Mouse (Mus musculus) embryonic facial prominence, embryonic 11.5 days (tissue): ENCODE measurements around the gene Hnf1a. TPM values are rescaled to one million over a fixed set of nuclear protein-coding genes. Genes with fewer than 3 reads are reported as not detected.

Experiments used
- ATAC-seq: fragments of 200-750 bp; cut with Nextera tagmentation; replicated peaks from 2 replicates; pipeline ENCODE4 v1.8.0; 2017; ENCODE audit warnings: low read depth; ENCODE audit not compliant: insufficient number of reproducible peaks, low FRiP score, low TSS enrichment
- DNase-seq: peaks from one replicate; pipeline ENCODE4 v3.0.0-alpha.2; 2015; ENCODE audit warnings: low spot score
- H3K27ac ChIP-seq: fragments of 300-500 bp; sonication (generic); replicated peaks from 2 replicates; pipeline ENCODE4 v1.5.1; 2014; ENCODE audit warnings: mild to moderate bottlenecking, low read depth, low read length, control low read depth
- H3K27me3 ChIP-seq: fragments of 300-500 bp; sonication (generic); 2 replicates; pipeline ENCODE4 v1.6.1; 2014; ENCODE audit warnings: mild to moderate bottlenecking, low read length, moderate library complexity, mixed read lengths; ENCODE audit not compliant: control insufficient read depth, insufficient read depth
- H3K36me3 ChIP-seq: fragments of 300-500 bp; sonication (generic); replicated peaks from 2 replicates; pipeline ENCODE4 v1.6.1; 2014; ENCODE audit warnings: low read depth, mild to moderate bottlenecking, low read length, moderate library complexity, mixed read lengths; ENCODE audit not compliant: control insufficient read depth, insufficient read depth
- H3K4me1 ChIP-seq: fragments of 300-500 bp; sonication (generic); 2 replicates; pipeline ENCODE4 v1.6.1; 2014; ENCODE audit warnings: low read length, mixed read lengths; ENCODE audit not compliant: control insufficient read depth, insufficient read depth
- H3K4me2 ChIP-seq: fragments of 300-500 bp; sonication (generic); 2 replicates; pipeline ENCODE4 v1.6.1; 2014; ENCODE audit warnings: low read depth, mild to moderate bottlenecking, control low read depth, low read length, moderate library complexity
- H3K4me3 ChIP-seq: fragments of 300-500 bp; sonication (generic); 2 replicates; pipeline ENCODE4 v1.5.1; 2014; ENCODE audit warnings: low read depth, low read length, control low read depth
- H3K9ac ChIP-seq: fragments of 300-500 bp; sonication (generic); replicated peaks from 2 replicates; pipeline ENCODE4 v1.6.1; 2014; ENCODE audit warnings: mild to moderate bottlenecking, control low read depth, low read length
- H3K9me3 ChIP-seq: fragments of 300-500 bp; sonication (generic); replicated peaks from 2 replicates; pipeline ENCODE4 v1.6.1; 2016; ENCODE audit warnings: mild to moderate bottlenecking, low read length, inconsistent platforms, mixed read lengths; ENCODE audit not compliant: control insufficient read depth
- WGBS: fragments of 180-500 bp; shearing (Covaris S2); extraction: QIAGEN DNeasy Blood & Tissue Kit; methylation state at CpG from one replicate; pipeline ENCODE4 v1.1.7; 2014; 5-methylcytosine and 5-hydroxymethylcytosine counted together
- polyA plus RNA-seq: library from polyadenylated mRNA; unstranded; fragments of >200 nt; fragmentation: Nextera tagmentation; extraction: Ambion mirVana; gene quantifications from 2 replicates; pipeline ENCODE4 v1.2.1, GENCODE M21; 2014

Hnf1a gene
- polyA plus RNA-seq = not detected in 2 replicates

DNA sequence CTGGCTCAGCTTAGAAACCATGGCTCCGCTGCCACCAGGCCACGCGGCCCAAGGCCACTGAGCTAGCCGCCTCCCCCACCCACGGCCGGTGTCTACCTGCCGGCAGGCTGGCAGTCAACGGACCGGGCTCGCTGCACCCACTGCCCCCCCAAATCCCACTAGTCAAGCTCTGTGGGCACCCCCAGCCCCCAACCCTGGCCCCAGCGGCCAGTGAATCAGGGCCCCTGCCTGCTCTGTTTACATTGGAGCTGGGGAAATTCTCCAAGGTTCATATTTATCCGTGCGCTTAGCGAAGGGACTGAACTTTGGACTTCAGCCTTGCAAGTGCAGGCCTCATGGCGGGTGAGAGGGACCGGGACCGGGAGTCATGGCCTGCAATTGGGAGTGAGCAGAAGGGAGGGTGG lies at the start of gene Hnf1a:
Gene Hnf1a, minus strand, starts transcription at position 271 of the 404 bp plus-strand sequence.
- H3K36me3 ChIP-seq = no peaks in the 10 kb centered on the region
- WGBS = 79% methylated on average over 17 of the region's 17 CpGs
- H3K9me3 ChIP-seq = no peaks in the 10 kb centered on the region
- H3K9ac ChIP-seq = no peak within 1 kb of the TSS
- no peak within 1 kb of the TSS for H3K4me2 ChIP-seq
- peaks cover 2% of the 10 kb centered on the region; the same call in 1 of the 2 replicates for H3K27me3 ChIP-seq
- ATAC-seq (no peak), DNase-seq (no peak)
- H3K4me1 ChIP-seq = peaks cover 4% of the 10 kb centered on the region
- H3K27ac ChIP-seq = no peak within 1 kb of the TSS
- no peak within 1 kb of the TSS for H3K4me3 ChIP-seq

DNA sequence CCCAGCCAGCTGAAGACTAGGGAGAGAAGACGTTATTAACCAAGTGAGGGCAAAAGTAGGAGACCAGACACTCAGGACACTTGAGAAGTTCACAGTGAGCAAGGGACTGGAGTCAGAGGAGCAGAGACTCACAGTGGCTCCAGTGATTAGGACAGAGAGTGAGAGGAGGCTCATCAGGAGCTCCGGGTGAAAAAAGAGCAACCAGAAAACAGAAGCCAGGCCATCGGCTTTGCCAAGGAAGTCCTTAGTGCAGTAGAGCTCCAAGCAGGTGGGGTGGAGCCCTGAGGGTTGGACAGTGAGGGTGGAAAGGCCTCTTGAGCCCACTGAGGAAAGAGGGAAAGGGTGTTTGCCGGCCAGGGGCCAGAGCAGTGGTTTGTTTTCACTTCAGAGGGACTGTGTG lies 47.9 kb upstream of the Hnf1a start:
- H3K36me3 ChIP-seq = no peaks in the 10 kb centered on the region
- 82% methylated on average over 4 of the region's 4 CpGs for WGBS
- no peak overlapping the region for H3K4me2 ChIP-seq
- H3K27ac ChIP-seq = no peak overlapping the region
- H3K9me3 ChIP-seq = no peaks in the 10 kb centered on the region
- H3K4me1 ChIP-seq = no peaks in the 10 kb centered on the region
- no peaks in the 10 kb centered on the region for H3K27me3 ChIP-seq
- DNase-seq (no peak), ATAC-seq (no peak)
- no peak overlapping the region for H3K9ac ChIP-seq
- no peak overlapping the region for H3K4me3 ChIP-seq

DNA sequence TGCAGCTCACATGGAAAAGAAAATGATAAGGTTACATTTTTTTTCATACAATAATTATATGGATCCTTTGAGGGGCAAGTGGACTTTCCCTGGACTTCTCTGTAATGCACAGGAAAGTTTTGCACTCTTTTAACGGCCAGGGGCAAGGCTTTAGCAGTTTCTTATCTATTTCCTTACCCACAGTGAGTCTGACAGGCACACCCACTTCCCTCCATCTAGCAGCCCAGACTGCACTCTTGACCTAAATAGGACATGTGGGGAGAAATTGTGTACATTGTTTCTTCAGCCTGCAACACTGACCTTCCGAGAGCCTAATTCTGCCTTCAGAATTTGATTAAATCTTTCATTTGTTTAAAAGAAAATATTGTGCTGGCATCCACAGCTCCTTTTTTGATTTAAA lies 47.4 kb upstream of the Hnf1a start:
- WGBS = 62% methylated on average over 2 of the region's 2 CpGs
- Histone ChIP-seq H3K36me3 (no peaks in the 10 kb centered on the region), H3K4me1 (no peaks in the 10 kb centered on the region), H3K9me3 (no peaks in the 10 kb centered on the region), H3K4me2 (no peak overlapping the region), H3K27ac (no peak overlapping the region), H3K27me3 (no peaks in the 10 kb centered on the region), H3K9ac (no peak overlapping the region), H3K4me3 (no peak overlapping the region)
- DNase-seq (no peak), ATAC-seq (no peak)

DNA sequence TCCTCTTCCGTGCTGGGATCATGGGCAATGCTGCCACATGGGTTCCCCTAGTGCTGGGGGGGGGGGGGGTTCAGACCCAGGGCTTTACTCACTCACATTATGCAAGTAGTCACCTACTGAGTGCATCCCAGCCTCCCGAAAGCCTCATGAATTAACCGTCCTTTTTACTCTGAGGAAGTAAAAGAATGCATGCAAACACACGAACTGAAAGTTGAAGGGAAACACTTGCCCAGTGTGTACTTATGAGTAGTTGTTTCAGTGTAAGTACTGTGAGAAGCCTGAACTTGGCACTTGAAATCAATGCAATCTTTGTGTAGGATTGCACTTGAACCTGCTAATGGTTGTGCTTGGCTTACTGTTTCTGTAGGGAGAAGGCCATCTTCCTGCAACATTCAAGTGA lies 44.2 kb upstream of the Hnf1a start:
- WGBS = 66% methylated on average over 4 of the region's 4 CpGs
- no peaks in the 10 kb centered on the region for H3K36me3 ChIP-seq
- no peak for ATAC-seq

DNA sequence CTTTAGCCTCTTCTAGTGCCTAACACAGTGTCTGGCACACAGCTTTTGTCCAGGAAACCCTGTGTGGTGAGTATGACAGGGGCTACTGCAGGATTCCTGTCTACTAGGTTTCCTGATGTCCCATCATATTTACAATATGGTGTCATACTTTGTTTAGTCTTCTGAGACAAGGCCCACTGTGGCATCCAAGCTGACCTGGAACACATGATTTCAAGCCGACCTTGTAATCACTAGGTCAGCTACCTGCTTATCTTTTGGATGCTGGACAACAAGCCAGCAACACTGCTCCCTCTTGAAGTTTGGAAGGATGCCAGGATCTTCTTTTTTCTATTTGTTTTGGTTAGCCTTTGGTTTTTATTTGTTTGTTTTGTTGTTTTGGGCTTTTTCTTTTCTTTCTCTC lies 43.7 kb upstream of the Hnf1a start:
- no peak overlapping the region for H3K4me3 ChIP-seq
- H3K27ac ChIP-seq = no peak overlapping the region
- H3K4me1 ChIP-seq = no peaks in the 10 kb centered on the region
- H3K27me3 ChIP-seq = no peaks in the 10 kb centered on the region
- H3K36me3 ChIP-seq = no peaks in the 10 kb centered on the region
- no peak overlapping the region for H3K9ac ChIP-seq
- WGBS = 77% methylated on average over 1 of the region's 1 CpGs
- no peaks in the 10 kb centered on the region for H3K9me3 ChIP-seq
- ATAC-seq = no peak
- H3K4me2 ChIP-seq = no peak overlapping the region
- no peak for DNase-seq

More for the DNA sequence above, 44.2 kb upstream of the Hnf1a start:
- Histone ChIP-seq H3K4me3 (no peak overlapping the region), H3K4me2 (no peak overlapping the region), H3K9me3 (no peaks in the 10 kb centered on the region), H3K4me1 (no peaks in the 10 kb centered on the region), H3K27me3 (no peaks in the 10 kb centered on the region), H3K9ac (no peak overlapping the region), H3K27ac (no peak overlapping the region)
- DNase-seq = no peak

DNA sequence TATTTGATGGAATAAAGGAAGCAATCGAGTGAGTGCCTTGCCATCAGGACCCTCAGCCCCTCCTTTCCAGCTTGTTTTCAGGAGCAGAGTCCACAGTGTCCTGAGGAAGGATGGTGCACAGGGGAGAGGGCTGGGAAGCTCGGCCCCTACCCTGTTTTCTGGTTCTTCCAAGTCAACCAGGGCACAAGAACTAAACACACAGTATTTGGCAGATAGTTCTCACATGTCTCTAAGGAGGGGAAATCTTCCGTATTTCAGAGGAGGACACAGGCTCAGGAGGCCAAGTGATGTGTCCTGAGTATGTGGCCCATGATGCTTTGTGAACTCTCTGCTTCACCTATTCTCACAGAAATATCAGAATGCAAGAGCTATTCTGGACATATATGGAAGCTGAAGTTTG lies 42.5 kb upstream of the Hnf1a start:
- no peak overlapping the region for H3K27ac ChIP-seq
- ATAC-seq = no peak
- WGBS = 68% methylated on average over 3 of the region's 3 CpGs
- no peak overlapping the region for H3K4me2 ChIP-seq
- no peaks in the 10 kb centered on the region for H3K27me3 ChIP-seq
- no peak overlapping the region for H3K9ac ChIP-seq
- H3K9me3 ChIP-seq = no peaks in the 10 kb centered on the region
- H3K36me3 ChIP-seq = no peaks in the 10 kb centered on the region
- H3K4me1 ChIP-seq = no peaks in the 10 kb centered on the region
- no peak for DNase-seq
- H3K4me3 ChIP-seq = no peak overlapping the region

DNA sequence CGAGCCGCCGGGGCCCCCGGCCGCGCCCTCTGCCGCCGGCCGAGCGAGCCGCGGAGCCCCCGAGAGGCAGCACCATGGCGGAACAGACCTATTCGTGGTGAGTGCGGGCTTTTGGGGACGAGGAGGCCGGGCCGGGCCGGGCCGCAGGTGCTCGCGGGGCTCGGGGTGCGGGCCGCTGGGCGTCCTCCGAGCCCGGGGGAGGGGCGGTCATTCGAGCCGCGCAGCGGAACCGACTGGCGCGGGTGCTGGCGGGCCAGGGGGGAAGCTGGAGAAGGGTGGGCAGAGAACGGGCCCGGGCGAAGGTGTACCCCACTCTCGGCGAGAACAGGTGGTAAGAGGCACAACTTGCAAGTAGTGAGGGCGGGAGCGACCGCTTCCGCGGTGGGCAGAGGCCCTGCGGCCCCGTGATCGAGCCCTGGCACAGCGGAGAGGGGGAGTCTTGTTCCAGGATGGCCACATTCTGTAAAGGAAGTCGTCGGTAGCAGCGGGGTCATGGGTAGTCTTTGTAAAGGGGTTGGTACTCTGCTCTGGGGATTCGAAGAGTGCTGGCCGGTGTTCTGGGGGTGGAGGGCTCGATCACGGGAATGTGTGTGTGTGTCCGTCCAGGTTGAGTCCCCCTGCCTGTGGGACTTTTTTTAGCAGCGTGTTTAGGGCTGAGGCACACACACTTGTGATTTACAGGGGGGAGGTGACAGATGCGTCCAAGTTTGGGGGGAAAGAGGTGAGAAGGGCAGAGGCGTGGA lies 40.8 kb upstream of the Hnf1a start:
- peak; percentile 44 for DNase-seq
- WGBS = 1% methylated on average over 63 of the region's 63 CpGs
- Histone ChIP-seq H3K4me1 (no peaks in the 10 kb centered on the region), H3K9me3 (no peaks in the 10 kb centered on the region), H3K4me3 (peak overlapping the region; percentile 72), H3K27ac (peak overlapping the region; percentile 65), H3K4me2 (peak overlapping the region; percentile 58), H3K36me3 (no peaks in the 10 kb centered on the region), H3K27me3 (no peaks in the 10 kb centered on the region), H3K9ac (peak overlapping the region; percentile 95)
- 0 out of 2 replicates have a peak, but pooled peaks have one; percentile 8 for ATAC-seq

DNA sequence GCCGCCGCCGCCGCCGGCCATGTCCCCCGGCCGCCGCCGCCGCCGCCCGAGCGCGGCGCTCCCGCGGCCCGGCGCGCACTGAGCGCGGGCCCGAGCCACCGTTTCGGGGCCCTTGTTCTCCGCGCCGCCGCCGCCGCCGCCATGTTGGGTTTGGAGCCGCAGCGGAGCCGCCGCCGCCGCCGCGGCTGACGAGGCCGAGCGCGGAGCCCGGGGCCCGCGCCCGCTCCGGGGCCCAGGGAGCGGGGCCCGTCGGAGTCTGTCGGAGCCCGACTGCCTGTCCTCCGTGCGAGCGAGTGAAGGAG lies 40.3 kb upstream of the Hnf1a start:
- Histone ChIP-seq H3K27me3 (no peaks in the 10 kb centered on the region), H3K9ac (peak overlapping the region; percentile 95), H3K9me3 (no peaks in the 10 kb centered on the region), H3K36me3 (no peaks in the 10 kb centered on the region), H3K4me1 (no peaks in the 10 kb centered on the region), H3K4me2 (peak overlapping the region; percentile 58; the same call in 1 of the 2 replicates), H3K4me3 (peak overlapping the region; percentile 72), H3K27ac (peak overlapping the region; percentile 65)
- under 1% methylated on average over 49 of the region's 57 CpGs for WGBS
- peak; percentile 8; the same call in 1 of the 2 replicates for ATAC-seq
- DNase-seq = no peak
